Mouse (Mus musculus): ENCODE results near the gene Ranbp9. TPM values are rescaled to one million over a fixed set of nuclear protein-coding genes. Genes with fewer than 3 reads are reported as not detected.

Ranbp9 gene
- polyA plus RNA-seq, 1 experiment from 2014 or later: 11.2 TPM

Other genes starting within 250 kb of the Ranbp9 start
- gene Gfod1, start 177.1 kb downstream of the Ranbp9 start, polyA plus RNA-seq (2015; fragmentation: Nextera tagmentation; extraction: Ambion mirVana): 2.2 and 2.4 TPM in 2 replicates
- gene Sirt5, start 115.8 kb downstream of the Ranbp9 start, polyA plus RNA-seq (2015; fragmentation: Nextera tagmentation; extraction: Ambion mirVana): 32.5 and 33.8 TPM in 2 replicates
- 140 and 144 TPM in 2 replicates for gene Nol7, start 82.9 kb downstream of the Ranbp9 start, polyA plus RNA-seq (2015; fragmentation: Nextera tagmentation; extraction: Ambion mirVana)
- 6.2 and 8.0 TPM in 2 replicates for gene Mcur1, start 78.9 kb upstream of the Ranbp9 start, polyA plus RNA-seq (2015; fragmentation: Nextera tagmentation; extraction: Ambion mirVana)
- 30.5 and 34.1 TPM in 2 replicates for gene Rnf182, start 134.4 kb upstream of the Ranbp9 start, polyA plus RNA-seq (2015; fragmentation: Nextera tagmentation; extraction: Ambion mirVana)

Measured in hindbrain, embryonic 16.5 days (tissue).